Mouse (Mus musculus) small intestine, adult 2 months (tissue): ENCODE results near the gene Mrgpra2a. TPM values are rescaled to one million over a fixed set of nuclear protein-coding genes. Genes with fewer than 3 reads are reported as not detected.
"Not testable (repeated sequence)": the region's sequence is repeated elsewhere in the genome, so short reads cannot be mapped to it uniquely, and the experiment has no call there.

Experiments used
- H3K27ac ChIP-seq: fragments of 200-500 bp; 2 replicates; pipeline ENCODE4 v1.5.1; 2012; ENCODE audit warnings: low read depth, low read length, control low read depth, inconsistent platforms; ENCODE audit not compliant: insufficient read depth
- H3K27me3 ChIP-seq: fragments of 200-500 bp; 2 replicates; pipeline ENCODE4 v1.6.1; 2012; ENCODE audit warnings: mild to moderate bottlenecking, moderate library complexity, low read length, inconsistent platforms; ENCODE audit not compliant: control insufficient read depth, insufficient read depth
- H3K36me3 ChIP-seq: fragments of 200-500 bp; 2 replicates; pipeline ENCODE4 v1.6.1; 2012; ENCODE audit warnings: mild to moderate bottlenecking, low read length, control low read depth, inconsistent platforms; ENCODE audit not compliant: control insufficient read depth, insufficient read depth
- H3K4me1 ChIP-seq: fragments of 200-500 bp; 2 replicates; pipeline ENCODE4 v1.6.1; 2012; ENCODE audit warnings: low read length, inconsistent platforms, mixed read lengths; ENCODE audit not compliant: control insufficient read depth, insufficient read depth, insufficient read length
- H3K4me3 ChIP-seq: fragments of 200-500 bp; 2 replicates; pipeline ENCODE4 v1.5.1; 2012; ENCODE audit warnings: low read depth, mild to moderate bottlenecking, control low read depth, inconsistent platforms, low read length, moderate library complexity
- WGBS: fragments of 180-500 bp; shearing (Covaris S2); methylation state at CpG from one replicate; pipeline ENCODE4 v1.1.7; 2018; 5-methylcytosine and 5-hydroxymethylcytosine counted together
- polyA plus RNA-seq: library from polyadenylated mRNA; depleted of rRNA; stranded (reverse); fragments of >200 nt; gene quantifications from 2 replicates; pipeline ENCODE4 v1.2.3, GENCODE M21; 2012; rRNA removed

Mrgpra2a gene
- 0.13 TPM in 1 of 2 replicates, not detected in the other for polyA plus RNA-seq

DNA sequence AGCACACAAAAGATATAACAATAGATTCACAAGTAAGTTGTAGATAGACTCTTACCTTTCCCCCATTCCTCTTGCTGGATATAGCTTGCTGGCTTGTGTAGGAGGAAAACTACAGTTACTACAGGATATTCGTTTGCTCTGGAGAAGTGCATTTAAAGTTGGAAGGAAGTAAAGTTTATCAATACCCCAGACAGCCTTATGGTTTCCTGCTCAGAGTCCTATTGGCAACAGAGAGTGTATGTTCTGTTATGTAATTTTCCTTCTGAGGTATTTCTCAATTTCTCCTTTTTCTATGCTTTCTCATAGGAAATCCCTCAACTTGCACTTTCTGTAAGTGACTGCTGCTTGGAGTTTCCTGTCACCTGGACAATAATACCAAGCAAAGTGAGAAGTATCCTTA is at the start of gene Mrgpra2a:
Gene Mrgpra2a (minus strand): TSS at position 125 of the 400 bp plus-strand sequence.
- not testable (repeated sequence) for H3K36me3 ChIP-seq, H3K4me1 ChIP-seq, H3K27ac ChIP-seq, H3K27me3 ChIP-seq, H3K4me3 ChIP-seq
- WGBS = no CpG with 5 or more reads among the region's 1 CpGs

DNA sequence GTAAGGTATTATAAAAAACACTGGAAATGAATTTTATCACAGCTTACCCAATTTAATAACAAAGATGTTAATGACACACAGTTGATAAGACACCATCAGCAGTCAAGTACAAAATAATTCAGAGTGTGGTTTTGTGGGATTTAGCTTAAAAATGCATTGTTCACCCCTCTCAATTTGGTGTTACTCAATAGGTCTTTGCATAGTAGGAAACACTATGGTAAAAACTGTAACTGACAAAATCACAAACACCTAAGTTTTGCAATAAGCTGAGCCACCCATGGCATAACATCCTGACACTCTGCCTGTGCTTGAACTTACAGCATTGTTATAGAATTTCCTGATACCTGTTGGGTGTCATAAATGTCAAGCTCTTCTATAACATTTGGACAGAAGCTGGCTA is 39.3 kb upstream of the Mrgpra2a start:
- not testable (repeated sequence) for H3K27me3 ChIP-seq, H3K27ac ChIP-seq, H3K4me1 ChIP-seq, H3K36me3 ChIP-seq, H3K4me3 ChIP-seq

DNA sequence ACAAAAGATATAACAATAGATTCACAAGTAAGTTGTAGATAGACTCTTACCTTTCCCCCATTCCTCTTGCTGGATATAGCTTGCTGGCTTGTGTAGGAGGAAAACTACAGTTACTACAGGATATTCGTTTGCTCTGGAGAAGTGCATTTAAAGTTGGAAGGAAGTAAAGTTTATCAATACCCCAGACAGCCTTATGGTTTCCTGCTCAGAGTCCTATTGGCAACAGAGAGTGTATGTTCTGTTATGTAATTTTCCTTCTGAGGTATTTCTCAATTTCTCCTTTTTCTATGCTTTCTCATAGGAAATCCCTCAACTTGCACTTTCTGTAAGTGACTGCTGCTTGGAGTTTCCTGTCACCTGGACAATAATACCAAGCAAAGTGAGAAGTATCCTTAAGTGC is 37.5 kb upstream of the Mrgpra2a start:
- not testable (repeated sequence) for H3K36me3 ChIP-seq, H3K27me3 ChIP-seq, H3K27ac ChIP-seq, H3K4me1 ChIP-seq, H3K4me3 ChIP-seq
- WGBS = no CpG with 5 or more reads among the region's 1 CpGs

DNA sequence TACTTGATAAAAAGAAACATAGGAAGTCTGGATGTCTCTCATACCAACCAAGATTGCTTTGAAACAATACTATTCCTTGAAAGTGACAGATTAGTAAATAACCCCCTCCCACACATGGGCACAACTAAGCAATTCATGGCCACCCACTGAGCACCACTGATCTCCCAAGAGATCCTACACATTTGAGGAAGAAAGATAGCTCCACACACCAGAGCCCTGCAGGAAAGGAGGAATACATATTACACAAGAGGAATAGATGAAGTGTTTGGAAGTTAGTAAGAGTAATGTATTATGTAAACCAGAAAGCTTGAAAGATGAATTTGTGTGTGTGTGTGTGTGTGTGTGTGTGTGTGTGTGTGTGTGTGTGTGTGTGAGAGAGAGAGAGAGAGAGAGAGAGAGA is 31.2 kb upstream of the Mrgpra2a start:
- not testable (repeated sequence) for H3K36me3 ChIP-seq, H3K4me1 ChIP-seq, H3K27me3 ChIP-seq, H3K27ac ChIP-seq, H3K4me3 ChIP-seq

DNA sequence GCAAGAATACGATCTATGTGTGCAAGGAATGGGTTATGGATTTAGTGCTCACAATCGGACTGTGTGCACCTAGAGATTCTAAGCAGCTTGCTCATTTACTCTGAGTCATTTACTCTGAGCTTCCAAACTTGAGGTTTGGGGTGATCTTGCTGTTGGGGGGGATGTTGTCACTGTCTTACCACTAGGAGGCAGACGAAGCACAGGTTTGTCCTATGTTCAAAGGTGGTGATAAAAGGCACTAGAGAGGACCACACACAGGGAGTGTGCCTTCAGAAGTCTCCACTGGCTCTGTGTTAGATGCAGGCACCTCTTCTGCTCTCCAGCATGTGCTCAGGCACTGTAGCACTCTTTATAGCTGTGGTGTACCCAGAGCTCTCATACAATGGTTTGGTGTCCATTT is 22.0 kb upstream of the Mrgpra2a start:
- WGBS = 36% methylated on average over 2 of the region's 3 CpGs
- not testable (repeated sequence) for H3K27me3 ChIP-seq, H3K36me3 ChIP-seq, H3K4me3 ChIP-seq, H3K27ac ChIP-seq, H3K4me1 ChIP-seq

DNA sequence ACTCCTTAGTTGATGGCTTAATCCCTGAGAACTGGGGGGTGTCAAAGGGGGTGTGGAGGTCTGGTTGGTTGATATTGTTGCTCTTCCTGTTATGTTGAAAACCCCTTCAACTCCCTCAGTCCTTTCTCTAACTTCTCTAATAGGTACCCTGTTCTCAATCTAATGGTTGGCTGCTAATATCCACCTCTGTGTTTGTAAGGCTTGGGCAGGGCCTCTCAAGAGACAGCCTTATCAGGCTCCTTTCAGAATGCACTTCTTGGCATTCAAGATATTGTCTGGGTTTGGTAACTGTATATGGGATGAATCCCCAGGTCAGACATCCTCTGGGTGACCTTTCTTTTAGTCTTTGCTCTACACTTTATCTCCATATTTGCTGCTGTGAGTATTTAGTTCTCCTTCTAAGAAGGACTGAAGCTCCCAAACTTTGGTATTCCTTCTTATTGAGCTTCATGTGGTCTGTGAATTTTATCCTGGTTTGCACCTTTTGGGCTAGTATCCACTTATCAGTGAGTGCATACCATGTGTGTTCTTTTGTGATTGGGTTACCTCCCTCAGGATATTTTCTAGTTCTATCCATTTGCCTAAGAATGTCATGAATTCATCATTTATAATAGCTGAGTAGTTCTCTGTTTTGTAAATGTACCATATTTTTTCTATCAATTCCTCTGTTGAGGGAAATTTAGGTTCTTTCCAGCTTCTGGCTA is 13.5 kb upstream of the Mrgpra2a start:
- not testable (repeated sequence) for H3K36me3 ChIP-seq, H3K4me1 ChIP-seq, H3K4me3 ChIP-seq, H3K27me3 ChIP-seq, H3K27ac ChIP-seq

DNA sequence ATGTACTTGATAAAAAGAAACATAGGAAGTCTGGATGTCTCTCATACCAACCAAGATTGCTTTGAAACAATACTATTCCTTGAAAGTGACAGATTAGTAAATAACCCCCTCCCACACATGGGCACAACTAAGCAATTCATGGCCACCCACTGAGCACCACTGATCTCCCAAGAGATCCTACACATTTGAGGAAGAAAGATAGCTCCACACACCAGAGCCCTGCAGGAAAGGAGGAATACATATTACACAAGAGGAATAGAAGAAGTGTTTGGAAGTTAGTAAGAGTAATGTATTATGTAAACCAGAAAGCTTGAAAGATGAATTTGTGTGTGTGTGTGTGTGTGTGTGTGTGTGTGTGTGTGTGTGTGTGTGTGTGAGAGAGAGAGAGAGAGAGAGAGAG is 6.2 kb downstream of the Mrgpra2a start:
- not testable (repeated sequence) for H3K27ac ChIP-seq, H3K4me1 ChIP-seq, H3K36me3 ChIP-seq, H3K27me3 ChIP-seq, H3K4me3 ChIP-seq

DNA sequence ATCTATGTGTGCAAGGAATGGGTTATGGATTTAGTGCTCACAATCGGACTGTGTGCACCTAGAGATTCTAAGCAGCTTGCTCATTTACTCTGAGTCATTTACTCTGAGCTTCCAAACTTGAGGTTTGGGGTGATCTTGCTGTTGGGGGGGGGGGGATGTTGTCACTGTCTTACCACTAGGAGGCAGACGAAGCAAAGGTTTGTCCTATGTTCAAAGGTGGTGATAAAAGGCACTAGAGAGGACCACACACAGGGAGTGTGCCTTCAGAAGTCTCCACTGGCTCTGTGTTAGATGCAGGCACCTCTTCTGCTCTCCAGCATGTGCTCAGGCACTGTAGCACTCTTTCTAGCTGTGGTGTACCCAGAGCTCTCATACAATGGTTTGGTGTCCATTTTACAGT is 15.5 kb downstream of the Mrgpra2a start:
- not testable (repeated sequence) for H3K27ac ChIP-seq, H3K4me3 ChIP-seq, H3K36me3 ChIP-seq, H3K4me1 ChIP-seq, H3K27me3 ChIP-seq
- WGBS = 35% methylated on average over 1 of the region's 2 CpGs

DNA sequence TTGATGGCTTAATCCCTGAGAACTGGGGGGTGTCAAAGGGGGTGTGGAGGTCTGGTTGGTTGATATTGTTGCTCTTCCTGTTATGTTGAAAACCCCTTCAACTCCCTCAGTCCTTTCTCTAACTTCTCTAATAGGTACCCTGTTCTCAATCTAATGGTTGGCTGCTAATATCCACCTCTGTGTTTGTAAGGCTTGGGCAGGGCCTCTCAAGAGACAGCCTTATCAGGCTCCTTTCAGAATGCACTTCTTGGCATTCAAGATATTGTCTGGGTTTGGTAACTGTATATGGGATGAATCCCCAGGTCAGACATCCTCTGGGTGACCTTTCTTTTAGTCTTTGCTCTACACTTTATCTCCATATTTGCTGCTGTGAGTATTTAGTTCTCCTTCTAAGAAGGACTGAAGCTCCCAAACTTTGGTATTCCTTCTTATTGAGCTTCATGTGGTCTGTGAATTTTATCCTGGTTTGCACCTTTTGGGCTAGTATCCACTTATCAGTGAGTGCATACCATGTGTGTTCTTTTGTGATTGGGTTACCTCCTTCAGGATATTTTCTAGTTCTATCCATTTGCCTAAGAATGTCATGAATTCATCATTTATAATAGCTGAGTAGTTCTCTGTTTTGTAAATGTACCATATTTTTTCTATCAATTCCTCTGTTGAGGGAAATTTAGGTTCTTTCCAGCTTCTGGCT is 24.0 kb downstream of the Mrgpra2a start:
- not testable (repeated sequence) for H3K36me3 ChIP-seq, H3K27me3 ChIP-seq, H3K4me1 ChIP-seq, H3K27ac ChIP-seq, H3K4me3 ChIP-seq
